25 mouse cellular contexts compared by ENCODE assay signal in the genomic region with DNA sequence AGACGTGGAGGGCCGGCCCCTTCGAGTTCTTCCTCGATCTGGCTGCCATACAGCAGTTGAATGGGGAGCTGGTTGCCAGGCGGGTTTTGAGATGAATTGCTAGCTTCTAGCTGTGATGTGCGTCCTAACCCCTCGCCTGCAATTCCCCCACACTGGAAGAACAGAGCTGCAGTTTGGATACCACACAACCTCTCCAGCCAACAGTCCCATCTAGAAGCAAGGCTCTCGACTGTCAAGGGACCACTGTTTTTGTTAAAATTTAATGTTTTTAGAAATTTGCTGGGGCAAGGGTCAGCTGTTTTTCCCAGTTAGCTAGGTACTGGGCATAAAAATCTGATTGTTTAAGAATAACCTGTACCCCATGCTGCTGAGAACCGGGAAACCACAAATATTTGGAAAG. TPM values are rescaled to one million over a fixed set of nuclear protein-coding genes. Genes with fewer than 3 reads are reported as not detected.
DNase-seq lines count a peak whose midpoint lies in the region; ATAC-seq and TF ChIP-seq lines count a peak whose summit lies in the region.
"Had no signal": no experiment of that assay in that cellular context is flagged by ENCODE, and none has a peak within 500 bp of the region (broad histone marks: within the 10 kb centered on the region; RNA-seq: fewer than 3 reads in every experiment).

No protein-coding gene starts in this region.

- no peaks in the 10 kb centered on the region for H3K27me3 ChIP-seq in embryonic facial prominence, embryonic 12.5 days
- H3K27me3 ChIP-seq in embryonic facial prominence, embryonic 10.5 days (replicated peaks; ENCODE audit: low read depth, poor library complexity, severe bottlenecking): no peaks in the 10 kb centered on the region
- no peaks in the 10 kb centered on the region for H3K27me3 ChIP-seq in limb, embryonic 11.5 days (ENCODE audit: control insufficient read depth, insufficient read depth, low read length)
- H3K27me3 ChIP-seq in limb, embryonic 10.5 days (ENCODE audit: low read depth, poor library complexity, severe bottlenecking): no peaks in the 10 kb centered on the region
- H3K27me3 ChIP-seq in limb, embryonic 12.5 days: no peaks in the 10 kb centered on the region
- H3K27me3 ChIP-seq in liver, postnatal 0 days (ENCODE audit: insufficient read depth, low read length): no peaks in the 10 kb centered on the region
- H3K27me3 ChIP-seq: forebrain, embryonic 13.5 days; heart, embryonic 12.5 days; intestine, embryonic 15.5 days; liver, embryonic 13.5 days had no signal

- peak overlapping the region; percentile 46; the same call in 1 of the 2 replicates for H3K27ac ChIP-seq in embryonic facial prominence, embryonic 12.5 days
- H3K27ac ChIP-seq in embryonic facial prominence, embryonic 10.5 days (replicated peaks): no peak overlapping the region
- H3K27ac ChIP-seq in limb, embryonic 11.5 days (replicated peaks; ENCODE audit: low read depth, low read length): no peak overlapping the region
- H3K27ac ChIP-seq in limb, embryonic 10.5 days: no peak overlapping the region; the same call in 1 of the 2 replicates
- peak overlapping the region; percentile 77 for H3K27ac ChIP-seq in limb, embryonic 12.5 days
- no peak overlapping the region for H3K27ac ChIP-seq in liver, postnatal 0 days (ENCODE audit: low read depth)
- H3K27ac ChIP-seq: hindbrain, embryonic 10.5 days; intestine, embryonic 15.5 days; liver, embryonic 13.5 days had no signal

- peaks cover 5% of the 10 kb centered on the region; the same call in 1 of the 2 replicates for H3K4me1 ChIP-seq in embryonic facial prominence, embryonic 12.5 days
- peaks cover 11% of the 10 kb centered on the region; the same call in 1 of the 2 replicates for H3K4me1 ChIP-seq in embryonic facial prominence, embryonic 10.5 days
- H3K4me1 ChIP-seq in limb, embryonic 11.5 days (ENCODE audit: control insufficient read depth, insufficient read depth, low read length): no peaks in the 10 kb centered on the region
- H3K4me1 ChIP-seq in limb, embryonic 10.5 days: peaks cover 3% of the 10 kb centered on the region; the same call in 1 of the 2 replicates
- peaks cover 6% of the 10 kb centered on the region for H3K4me1 ChIP-seq in limb, embryonic 12.5 days (replicated peaks)
- H3K4me1 ChIP-seq in liver, postnatal 0 days (ENCODE audit: insufficient read depth): no peaks in the 10 kb centered on the region
- H3K4me1 ChIP-seq: heart, embryonic 12.5 days; intestine, embryonic 15.5 days; liver, embryonic 13.5 days had no signal

- no peak for DNase-seq in embryonic facial prominence, embryonic 10.5 days (ENCODE audit: low spot score)
- DNase-seq in limb, embryonic 11.5 days (ENCODE audit: low spot score): no peak
- DNase-seq in limb, embryonic 10.5 days (ENCODE audit: low spot score): no peak
- peak; percentile 40 for DNase-seq in brain, embryonic 14.5 days (ENCODE audit: low read depth)
- no peak for DNase-seq in liver, postnatal 0 days
- DNase-seq: adrenal gland, adult 8-10 months; cerebellum, adult 8-10 months; cerebellum, postnatal 36 days; embryo, embryonic 11 days; gastrocnemius, postnatal 10 days; heart, adult 11 months; heart, postnatal 10 days; kidney, adult 8-10 months; kidney, postnatal 10 days; left cerebral cortex, postnatal 4 days; liver, embryonic 13.5 days; lung, postnatal 4 days; thymus, postnatal 36 days had no signal

- no peak overlapping the region for H3K4me2 ChIP-seq in embryonic facial prominence, embryonic 12.5 days (replicated peaks)
- H3K4me2 ChIP-seq in limb, embryonic 11.5 days (ENCODE audit: low read depth, severe bottlenecking): no peak overlapping the region
- no peak overlapping the region for H3K4me2 ChIP-seq in limb, embryonic 12.5 days
- H3K4me2 ChIP-seq in liver, postnatal 0 days (ENCODE audit: low read depth, low read length): no peak overlapping the region
- H3K4me2 ChIP-seq: forebrain, embryonic 13.5 days; heart, embryonic 12.5 days; intestine, embryonic 15.5 days; liver, embryonic 13.5 days had no signal

- no peak for TF ChIP-seq POLR2A in brain, embryonic 14.5 days (IDR thresholded peaks at IDR 0.05; ENCODE audit: borderline replicate concordance, extremely low read depth, insufficient read depth, insufficient read length, poor library complexity, severe bottlenecking)

- H3K9me3 ChIP-seq in embryonic facial prominence, embryonic 12.5 days: no peaks in the 10 kb centered on the region
- no peaks in the 10 kb centered on the region for H3K9me3 ChIP-seq in embryonic facial prominence, embryonic 10.5 days
- no peaks in the 10 kb centered on the region for H3K9me3 ChIP-seq in limb, embryonic 11.5 days (ENCODE audit: control insufficient read depth, low read length)
- no peaks in the 10 kb centered on the region for H3K9me3 ChIP-seq in limb, embryonic 10.5 days (replicated peaks)
- H3K9me3 ChIP-seq in limb, embryonic 12.5 days: no peaks in the 10 kb centered on the region
- H3K9me3 ChIP-seq in liver, postnatal 0 days (ENCODE audit: low read length): no peaks in the 10 kb centered on the region
- H3K9me3 ChIP-seq: forebrain, embryonic 13.5 days; heart, embryonic 12.5 days; hindbrain, embryonic 10.5 days; intestine, embryonic 15.5 days; liver, embryonic 13.5 days had no signal

- H3K4me3 ChIP-seq in embryonic facial prominence, embryonic 12.5 days: no peak overlapping the region
- no peak overlapping the region for H3K4me3 ChIP-seq in embryonic facial prominence, embryonic 10.5 days
- H3K4me3 ChIP-seq in limb, embryonic 11.5 days (ENCODE audit: low read depth, low read length): no peak overlapping the region
- H3K4me3 ChIP-seq in limb, embryonic 10.5 days: no peak overlapping the region
- H3K4me3 ChIP-seq in limb, embryonic 12.5 days (replicated peaks): no peak overlapping the region
- no peak overlapping the region for H3K4me3 ChIP-seq in liver, postnatal 0 days (ENCODE audit: low read depth, low read length)
- H3K4me3 ChIP-seq: forebrain, embryonic 13.5 days; heart, embryonic 12.5 days; hindbrain, embryonic 10.5 days; intestine, embryonic 15.5 days; liver, embryonic 13.5 days had no signal

- no peak for TF ChIP-seq EP300 in liver, postnatal 0 days (IDR thresholded peaks at IDR 0.05; ENCODE audit: low read depth)

- peaks cover 78% of the 10 kb centered on the region for H3K36me3 ChIP-seq in embryonic facial prominence, embryonic 12.5 days
- peaks cover 98% of the 10 kb centered on the region for H3K36me3 ChIP-seq in embryonic facial prominence, embryonic 10.5 days (replicated peaks)
- H3K36me3 ChIP-seq in limb, embryonic 11.5 days (ENCODE audit: control insufficient read depth, insufficient read depth, low read length): peaks cover 12% of the 10 kb centered on the region; the same call in 1 of the 2 replicates
- peaks cover 96% of the 10 kb centered on the region for H3K36me3 ChIP-seq in limb, embryonic 10.5 days
- H3K36me3 ChIP-seq in limb, embryonic 12.5 days: peaks cover 95% of the 10 kb centered on the region
- peaks cover 23% of the 10 kb centered on the region for H3K36me3 ChIP-seq in liver, postnatal 0 days (replicated peaks; ENCODE audit: insufficient read depth, low read length)

- no peak overlapping the region for H3K9ac ChIP-seq in embryonic facial prominence, embryonic 12.5 days
- no peak overlapping the region for H3K9ac ChIP-seq in limb, embryonic 11.5 days (ENCODE audit: low read length)
- no peak overlapping the region for H3K9ac ChIP-seq in limb, embryonic 12.5 days (replicated peaks)
- H3K9ac ChIP-seq in liver, postnatal 0 days (replicated peaks): no peak overlapping the region
- H3K9ac ChIP-seq: forebrain, embryonic 13.5 days; heart, embryonic 12.5 days; intestine, embryonic 15.5 days; liver, embryonic 13.5 days had no signal

- 52% methylated on average over 9 of the region's 9 CpGs for WGBS in embryonic facial prominence, embryonic 12.5 days
- WGBS in embryonic facial prominence, embryonic 10.5 days: 73% methylated on average over 9 of the region's 9 CpGs
- WGBS in limb, embryonic 11.5 days: 76% methylated on average over 9 of the region's 9 CpGs
- 87% methylated on average over 9 of the region's 9 CpGs for WGBS in limb, embryonic 10.5 days
- WGBS in limb, embryonic 12.5 days: 75% methylated on average over 9 of the region's 9 CpGs
- WGBS in liver, postnatal 0 days (ENCODE audit: insufficient replicate concordance): 79% methylated on average over 9 of the region's 9 CpGs

- TF ChIP-seq CTCF in brain, embryonic 14.5 days (IDR thresholded peaks at IDR 0.05; ENCODE audit: borderline replicate concordance, extremely low read depth, insufficient read depth, insufficient read length): no peak
- TF ChIP-seq CTCF in liver, postnatal 0 days (IDR thresholded peaks at IDR 0.05; ENCODE audit: low read depth): no peak

- no peak for ATAC-seq in embryonic facial prominence, embryonic 12.5 days (ENCODE audit: insufficient number of reproducible peaks, insufficient read depth, low FRiP score, low TSS enrichment)
- peak; percentile 75; the same call in 1 of the 2 replicates for ATAC-seq in limb, embryonic 11.5 days (ENCODE audit: insufficient number of reproducible peaks, low FRiP score, low TSS enrichment, low read depth)
- 0 out of 2 replicates have a peak, but pooled peaks have one; percentile 26 for ATAC-seq in limb, embryonic 12.5 days (ENCODE audit: insufficient number of reproducible peaks, insufficient read depth, low FRiP score, low TSS enrichment, low read depth)
- ATAC-seq in liver, postnatal 0 days: no peak
- ATAC-seq: activated CD4-positive, CD25-positive, alpha-beta regulatory T cell, adult 4 months; forebrain, embryonic 13.5 days; intestine, embryonic 15.5 days had no signal

RNA-seq across cellular contexts. Expression of a gene that starts 55.6 kb away (rescaled TPM):
- 4.5 and 4.6 TPM in 2 replicates for polyA plus RNA-seq in embryonic facial prominence, embryonic 12.5 days (2016; fragmentation: Nextera tagmentation; extraction: Ambion mirVana)
- polyA plus RNA-seq in embryonic facial prominence, embryonic 10.5 days (2016; fragmentation: Nextera tagmentation; extraction: Ambion mirVana): 2.2 and 2.5 TPM in 2 replicates
- 2.9 and 3.0 TPM in 2 replicates for polyA plus RNA-seq in limb, embryonic 11.5 days (2014; fragmentation: Nextera tagmentation; extraction: Ambion mirVana)
- polyA plus RNA-seq in limb, embryonic 10.5 days (2016; fragmentation: Nextera tagmentation; extraction: Ambion mirVana): 1.2 and 1.9 TPM in 2 replicates
- 5.2 and 8.9 TPM in 2 replicates for polyA plus RNA-seq in brain, embryonic 14.5 days (2012; rRNA removed)
- 3.2 and 3.4 TPM in 2 replicates for polyA plus RNA-seq in limb, embryonic 12.5 days (2016; fragmentation: Nextera tagmentation; extraction: Ambion mirVana)
- polyA plus RNA-seq in liver, postnatal 0 days (2015; fragmentation: Nextera tagmentation; extraction: Ambion mirVana): 17.0 and 18.6 TPM in 2 replicates

Comparison
In these comparisons a context has a peak if more than half of its experiments do, and no peak if none do; other contexts are left out.
1. H3K27ac ChIP-seq: peak in embryonic facial prominence, embryonic 12.5 days (single experiment) and limb, embryonic 12.5 days (single experiment); none in embryonic facial prominence, embryonic 10.5 days (single experiment), limb, embryonic 11.5 days (single experiment), limb, embryonic 10.5 days (single experiment) and liver, postnatal 0 days (single experiment).
2. ATAC-seq: peak in limb, embryonic 11.5 days (single experiment) and limb, embryonic 12.5 days (single experiment); none in embryonic facial prominence, embryonic 12.5 days (single experiment) and liver, postnatal 0 days (single experiment).